In genomic region chr13:48934597-48934996, GRCm38 (mm10) we compare ENCODE assay signal across 21 mouse cellular contexts. TPM values are rescaled to one million over a fixed set of nuclear protein-coding genes. Genes with fewer than 3 reads are reported as not detected.
DNase-seq lines count a peak whose midpoint lies in the region; ATAC-seq lines count a peak whose summit lies in the region.
"Had no signal": no experiment of that assay in that cellular context is flagged by ENCODE, and none has a peak within 500 bp of the region (broad histone marks: within the 10 kb centered on the region; RNA-seq: fewer than 3 reads in every experiment).

No protein-coding gene starts in this region.

- peaks cover 38% of the 10 kb centered on the region for H3K36me3 ChIP-seq in hindbrain, embryonic 13.5 days
- peaks cover 84% of the 10 kb centered on the region for H3K36me3 ChIP-seq in hindbrain, embryonic 10.5 days

- DNase-seq in heart, adult 11 months: peak; percentile 72
- no peak for DNase-seq in heart, postnatal 4 days
- DNase-seq in hindbrain, embryonic 10.5 days (ENCODE audit: low spot score): no peak
- peak; percentile 78 for DNase-seq in brain, adult 2 months (ENCODE audit: low read depth, low spot score)
- peak; percentile 49 for DNase-seq in telencephalon, adult 2 months (ENCODE audit: low read depth, low spot score)
- DNase-seq in adrenal gland, postnatal 4 days (ENCODE audit: low spot score in 2 of 2): no peak
- DNase-seq: adrenal gland, postnatal 10 days; cerebellum, adult 9-10 months; gastrocnemius, postnatal 14 days; kidney, adult 11 months; kidney, postnatal 36 days; layer of hippocampus, postnatal 36 days; lung, postnatal 10 days had no signal

- H3K4me3 ChIP-seq in hindbrain, embryonic 13.5 days: no peak overlapping the region
- H3K4me3 ChIP-seq in hindbrain, embryonic 10.5 days: no peak overlapping the region
- H3K4me3 ChIP-seq: hindbrain, embryonic 12.5 days; kidney, embryonic 15.5 days; midbrain, embryonic 10.5 days; myocyte; neural tube, embryonic 13.5 days had no signal

- 0 out of 2 replicates have a peak overlapping the region, but pooled peaks have one; percentile 26 for H3K27ac ChIP-seq in hindbrain, embryonic 13.5 days
- no peak overlapping the region for H3K27ac ChIP-seq in hindbrain, embryonic 10.5 days
- H3K27ac ChIP-seq: hindbrain, embryonic 12.5 days; kidney, embryonic 15.5 days; midbrain, embryonic 10.5 days; neural tube, embryonic 13.5 days had no signal

- ATAC-seq in hindbrain, embryonic 13.5 days (ENCODE audit: low FRiP score): no peak
- ATAC-seq: midbrain, embryonic 16.5 days had no signal

- no peaks in the 10 kb centered on the region for H3K9me3 ChIP-seq in hindbrain, embryonic 13.5 days
- H3K9me3 ChIP-seq in hindbrain, embryonic 10.5 days: no peaks in the 10 kb centered on the region
- H3K9me3 ChIP-seq: hindbrain, embryonic 12.5 days; kidney, embryonic 15.5 days; midbrain, embryonic 10.5 days; neural tube, embryonic 13.5 days had no signal

- WGBS in hindbrain, embryonic 13.5 days: 73% methylated on average over 6 of the region's 6 CpGs
- 83% methylated on average over 6 of the region's 6 CpGs for whole genome bisulfite sequencing in hindbrain, embryonic 10.5 days

- H3K27me3 ChIP-seq in hindbrain, embryonic 13.5 days: no peaks in the 10 kb centered on the region
- no peaks in the 10 kb centered on the region for H3K27me3 ChIP-seq in hindbrain, embryonic 10.5 days (ENCODE audit: insufficient read depth, poor library complexity, severe bottlenecking)
- H3K27me3 ChIP-seq: hindbrain, embryonic 12.5 days; kidney, embryonic 15.5 days; neural tube, embryonic 13.5 days had no signal

- peaks cover 5% of the 10 kb centered on the region; the same call in 1 of the 2 replicates for H3K4me1 ChIP-seq in hindbrain, embryonic 13.5 days (replicated peaks)
- H3K4me1 ChIP-seq in hindbrain, embryonic 10.5 days (replicated peaks): no peaks in the 10 kb centered on the region
- H3K4me1 ChIP-seq: hindbrain, embryonic 12.5 days; kidney, embryonic 15.5 days; neural tube, embryonic 13.5 days had no signal

- H3K9ac ChIP-seq in hindbrain, embryonic 13.5 days: no peak overlapping the region
- H3K9ac ChIP-seq: hindbrain, embryonic 12.5 days; kidney, embryonic 15.5 days; neural tube, embryonic 13.5 days had no signal

- H3K4me2 ChIP-seq in hindbrain, embryonic 13.5 days: no peak overlapping the region
- H3K4me2 ChIP-seq: heart, embryonic 11.5 days; hindbrain, embryonic 12.5 days; kidney, embryonic 15.5 days; neural tube, embryonic 13.5 days had no signal

RNA-seq across cellular contexts. Expression of gene Fam120a, which starts 33.2 kb away (rescaled TPM):
- total RNA-seq in heart, postnatal 4 days (2021): 100 to 1,000 TPM; 112 to 118 TPM
- 12.2 and 12.4 TPM in 2 replicates for polyA plus RNA-seq in hindbrain, embryonic 13.5 days (2015; fragmentation: Nextera tagmentation; extraction: Ambion mirVana)
- 11.9 and 13.7 TPM in 2 replicates for polyA plus RNA-seq in hindbrain, embryonic 10.5 days (2016; fragmentation: Nextera tagmentation; extraction: Ambion mirVana)
- total RNA-seq in adrenal gland, postnatal 4 days (2021): 100 to 1,000 TPM; 171 to 179 TPM

Comparison
In these comparisons a context has a peak if more than half of its experiments do, and no peak if none do; other contexts are left out.
1. DNase-seq: peak in heart, adult 11 months (single experiment), brain, adult 2 months (single experiment) and telencephalon, adult 2 months (single experiment); none in heart, postnatal 4 days (single experiment), hindbrain, embryonic 10.5 days (single experiment) and adrenal gland, postnatal 4 days (0 of 2).